Mouse (Mus musculus) yolk sac, embryonic 10.5 days (tissue): ENCODE measurements at regions not wholly inside any gene's neighbourhood (a gene's known extent, or its start where the extent isn't known, plus 50 kb on each side); places are given as distances from the start of the nearest gene placed in this dataset.

ENCODE experiments used
- DNase-seq: peaks from one replicate; pipeline ENCODE4 v3.0.0-alpha.2; 2017; ENCODE audit warnings: low spot score

DNA sequence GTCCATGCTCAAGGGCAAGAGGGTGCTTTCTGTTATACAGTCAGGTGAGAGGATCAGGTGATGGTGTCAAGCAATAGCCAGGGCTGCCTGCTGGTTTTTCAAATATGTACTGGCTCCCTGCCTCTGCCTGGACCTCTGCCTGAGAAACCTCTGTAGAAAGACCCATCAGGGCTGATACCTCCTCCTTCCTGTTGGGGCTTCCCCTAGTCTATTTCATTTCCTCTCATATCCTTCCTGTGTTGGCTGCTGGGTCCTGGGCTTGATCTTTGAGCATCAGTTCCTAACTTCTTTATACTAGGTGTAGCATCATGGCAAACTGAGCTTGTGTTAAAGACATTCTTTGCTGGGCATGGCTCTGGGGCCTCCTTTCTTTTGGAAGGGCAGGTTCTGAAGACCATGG is 89.5 kb downstream of the Tmem38b start:
- no peak for DNase-seq

DNA sequence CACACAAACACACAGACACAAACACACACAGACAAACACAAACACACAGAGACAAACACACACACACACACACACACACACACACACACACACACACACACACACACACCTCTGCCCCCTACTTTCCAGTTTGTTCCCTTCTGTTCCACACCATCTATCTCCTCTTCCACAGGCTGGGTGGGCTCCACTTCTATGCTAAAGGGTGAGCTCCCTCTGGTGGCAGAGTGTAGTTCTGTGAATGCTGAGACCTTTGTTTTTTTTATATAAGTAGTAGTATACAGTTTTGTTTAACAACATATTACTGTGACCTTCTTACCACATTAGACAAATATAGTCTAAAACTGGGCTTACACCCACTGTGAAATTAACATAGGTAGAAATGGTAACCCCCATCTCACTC is 93.3 kb downstream of the Tmem38b start:
- DNase-seq, result peak; percentile 25

DNA sequence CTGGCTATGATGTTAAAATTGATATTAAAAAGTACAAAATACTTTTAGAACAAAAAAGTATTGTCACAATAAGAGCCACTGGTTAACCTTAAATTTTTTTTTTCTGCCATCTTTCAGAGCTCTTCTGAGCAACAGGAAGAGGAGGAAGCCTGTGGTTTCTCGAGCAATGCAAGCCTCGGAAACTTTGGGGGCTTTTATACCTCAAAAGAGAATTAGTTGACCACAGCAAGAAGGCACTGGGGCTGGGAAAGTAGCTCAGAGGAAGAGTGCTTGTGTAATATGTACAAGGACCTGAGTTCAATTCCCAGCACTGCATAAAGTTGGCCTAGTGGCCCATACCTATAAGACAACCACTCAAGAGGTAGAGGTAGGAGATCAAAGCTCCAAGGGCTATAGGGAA is 94.7 kb downstream of the Tmem38b start:
- no peak for DNase-seq

DNA sequence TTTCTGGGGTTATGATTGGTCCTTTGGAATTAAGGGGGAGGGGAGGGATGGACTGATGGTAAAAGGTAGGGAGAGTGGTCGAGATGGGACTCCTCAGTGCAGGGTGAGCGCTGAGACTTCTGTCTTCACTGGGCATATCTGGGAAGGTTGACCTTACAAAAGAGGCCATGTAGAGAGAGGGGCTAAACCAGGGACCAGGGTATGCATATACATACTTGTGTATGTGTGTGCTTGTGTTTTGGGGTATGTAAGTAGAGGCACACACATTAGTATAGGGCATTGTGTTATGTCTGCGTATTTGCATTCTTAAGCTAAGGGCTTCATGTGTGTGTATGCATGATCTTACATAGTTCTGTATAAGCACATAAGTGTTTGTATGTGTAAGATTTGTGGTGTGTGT is 105.2 kb downstream of the Tmem38b start:
- no peak for DNase-seq

DNA sequence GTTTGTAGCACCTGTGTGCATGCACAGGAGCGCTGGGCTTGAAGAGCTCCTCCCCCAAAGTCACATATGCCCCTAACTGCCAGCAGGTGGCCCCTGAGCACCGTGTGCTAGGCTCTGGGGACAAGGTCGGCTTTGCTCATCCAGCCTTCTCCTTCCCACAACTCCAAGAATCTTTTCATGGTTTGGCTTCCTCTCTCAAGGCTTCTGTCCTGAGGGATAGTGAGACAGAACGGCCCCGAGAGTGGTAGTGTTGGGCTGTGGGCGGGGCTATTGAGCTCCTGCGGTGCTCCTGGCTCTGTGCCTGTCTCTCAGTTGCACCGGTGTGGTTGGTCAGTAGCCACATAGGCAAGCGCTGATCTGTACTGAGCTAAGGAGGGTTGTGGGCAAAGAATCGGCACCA is 105.7 kb downstream of the Tmem38b start:
- peak; percentile 36 for DNase-seq

DNA sequence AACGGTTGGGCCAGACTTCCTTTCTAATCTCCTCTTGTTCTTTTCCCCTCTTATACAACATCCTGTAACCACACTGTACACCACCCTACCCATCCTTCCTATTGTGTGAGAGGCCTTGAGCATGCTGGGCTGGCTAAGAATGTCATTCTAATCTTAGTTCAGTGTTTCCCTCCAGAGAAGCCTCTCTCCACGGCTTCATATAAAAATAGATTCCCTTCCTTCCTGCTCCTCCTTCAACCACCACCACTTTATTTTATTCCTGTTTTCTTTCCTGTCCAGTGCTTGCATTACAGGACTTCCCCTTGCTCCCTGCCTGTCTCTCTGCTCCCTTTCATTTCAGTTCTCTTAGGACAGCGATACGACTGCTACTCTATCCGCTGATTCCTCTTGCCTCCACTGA is 109.5 kb downstream of the Tmem38b start:
- DNase-seq, result no peak

DNA sequence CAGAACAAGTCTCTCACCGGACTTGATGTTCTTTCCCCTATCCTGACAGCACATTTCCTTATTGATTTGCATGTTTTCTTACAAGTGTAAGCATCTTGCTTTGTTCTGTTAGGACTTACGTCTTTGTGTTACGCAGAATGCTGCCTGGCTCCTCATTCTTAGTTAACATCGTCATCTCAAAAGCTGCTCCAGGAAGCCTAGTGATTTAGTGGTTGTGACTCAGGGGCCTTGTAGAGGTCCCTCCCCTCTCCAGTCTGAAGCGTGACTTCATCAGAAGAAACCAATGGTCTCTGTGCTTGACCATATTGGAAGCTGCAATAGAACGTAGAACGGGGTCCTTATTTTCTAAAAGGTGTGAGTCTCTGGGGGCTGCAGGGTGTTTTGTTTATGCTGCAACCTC is 122.9 kb downstream of the Tmem38b start:
- no peak for DNase-seq

DNA sequence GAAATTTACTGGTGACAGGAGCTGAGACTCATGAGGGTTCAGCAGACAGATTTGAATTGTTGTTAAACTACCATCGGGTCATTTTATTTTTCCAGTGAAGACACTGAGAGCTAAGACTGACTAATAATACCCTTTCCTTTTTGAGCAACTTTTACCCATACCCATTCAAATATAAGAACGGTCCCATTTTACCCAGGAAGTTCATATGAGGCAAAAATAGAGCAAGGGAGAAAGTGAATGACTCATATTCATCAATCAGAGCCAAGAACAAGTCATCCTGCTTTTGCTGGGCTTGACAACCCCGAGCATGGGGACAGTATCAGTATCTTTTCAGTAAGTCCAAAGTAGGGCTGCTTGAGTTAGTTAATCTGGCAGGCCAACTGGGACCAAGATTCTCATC is 123.3 kb downstream of the Tmem38b start:
- no peak for DNase-seq

DNA sequence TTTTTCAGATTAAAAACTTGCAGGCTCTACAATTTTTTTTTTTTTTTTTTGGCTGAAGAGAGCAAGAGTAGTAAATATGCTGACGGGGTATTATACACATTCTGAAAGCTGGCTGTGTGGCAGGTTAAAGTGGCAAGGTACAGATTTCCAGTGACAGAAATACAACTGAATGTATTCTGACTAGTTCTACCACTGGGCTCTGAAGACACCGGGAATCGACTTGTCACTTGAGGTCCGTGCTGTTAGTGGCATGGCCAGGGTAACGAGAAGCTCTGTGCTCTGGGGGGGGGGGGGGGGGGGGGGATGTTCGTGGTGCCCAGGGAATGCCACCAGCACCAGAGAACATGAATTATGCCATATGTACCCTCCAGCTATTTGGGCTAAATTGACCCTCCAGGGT is 124.7 kb downstream of the Tmem38b start:
- no peak for DNase-seq

DNA sequence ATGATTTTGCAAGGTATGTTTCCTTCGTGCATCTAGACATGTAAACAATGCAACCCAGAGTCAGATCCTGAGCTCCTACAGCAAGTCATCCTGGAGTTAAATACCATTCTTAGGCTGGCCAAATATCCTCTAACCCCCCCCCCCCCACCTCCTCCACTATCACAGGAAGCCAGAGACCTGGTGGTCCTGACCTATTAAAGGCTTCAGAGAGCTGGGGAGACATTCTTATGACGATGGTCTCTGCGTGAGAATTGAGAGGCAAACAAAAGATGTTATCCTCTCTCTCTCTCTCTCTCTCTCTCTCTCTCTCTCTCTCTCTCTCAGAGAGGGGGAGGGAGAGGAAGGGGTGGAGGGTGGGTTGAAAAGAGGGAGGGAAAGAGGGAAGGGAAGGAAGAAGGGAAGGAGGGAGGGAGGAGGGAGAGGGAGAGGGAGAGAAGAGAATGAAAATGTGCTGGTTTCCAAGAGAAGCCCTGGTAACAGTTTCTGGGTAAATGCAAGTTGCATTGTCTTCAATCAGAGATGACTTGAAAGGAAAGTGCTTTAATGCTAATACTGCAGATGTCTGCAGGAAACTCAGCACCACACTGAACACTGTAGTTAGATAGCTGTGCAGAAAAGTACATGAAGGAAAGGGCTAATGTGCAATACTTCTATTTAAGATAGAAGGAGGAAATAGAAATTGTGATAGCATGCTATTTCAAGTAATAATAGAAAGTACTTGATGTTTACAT is 125.3 kb downstream of the Tmem38b start:
- DNase-seq, result no peak

DNA sequence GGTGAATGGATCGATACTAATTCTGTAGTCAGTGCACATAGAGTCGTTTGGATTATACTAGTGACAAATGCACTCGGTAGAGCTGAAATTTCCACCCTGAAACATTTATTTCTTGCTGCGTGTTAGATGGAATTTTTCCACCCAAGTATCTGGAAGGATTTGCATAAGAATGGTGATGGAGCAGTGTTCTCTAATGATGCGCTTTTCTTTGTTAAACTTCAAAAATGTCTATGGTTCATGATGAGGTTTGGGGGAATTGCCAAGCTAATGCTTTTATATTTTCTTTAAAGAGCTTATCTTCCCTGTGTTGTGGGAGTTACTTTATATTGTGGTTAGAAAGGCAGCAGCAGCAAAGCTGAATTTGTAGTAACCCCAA is 125.9 kb downstream of the Tmem38b start:
- no peak for DNase-seq

DNA sequence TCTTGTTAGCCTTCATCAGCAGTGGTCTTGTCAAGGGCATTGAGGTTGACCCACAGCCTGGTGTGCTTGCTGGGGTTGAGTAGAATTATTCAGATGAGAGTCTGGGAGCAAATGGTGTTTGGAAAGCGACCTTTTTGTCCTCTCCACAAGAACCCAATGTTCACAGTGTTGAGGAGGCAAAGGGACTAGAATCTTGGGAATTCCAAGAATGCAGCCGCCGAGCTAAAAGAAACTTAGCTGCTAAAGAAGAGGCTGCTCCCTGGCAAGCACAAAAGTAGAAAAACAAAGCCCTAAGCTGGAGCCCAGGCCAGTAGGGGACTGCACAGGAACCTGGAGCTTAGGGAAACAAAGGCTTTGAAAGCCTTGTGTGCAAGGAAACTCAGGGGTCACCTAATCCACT is 126.4 kb downstream of the Tmem38b start:
- DNase-seq, result peak; percentile 38

DNA sequence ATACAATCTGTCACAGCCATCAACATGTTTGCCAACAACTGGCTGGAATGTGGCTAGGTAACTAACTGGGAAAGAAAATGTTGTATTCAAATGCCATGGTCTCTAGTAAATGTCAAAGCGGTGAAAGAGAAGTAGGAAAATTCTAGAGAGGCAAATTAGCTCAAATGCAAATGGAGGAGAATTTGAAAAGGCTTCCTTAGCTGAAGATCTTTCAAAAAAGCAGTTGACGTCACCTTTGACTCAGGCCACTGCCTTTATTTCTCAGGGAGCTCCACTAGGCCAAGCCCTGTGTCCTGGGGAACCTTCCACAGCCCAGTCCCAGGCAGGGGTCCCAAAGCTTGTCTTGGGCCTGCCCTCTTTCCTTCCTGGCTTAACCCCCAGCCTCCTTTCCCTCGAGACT is 136.6 kb downstream of the Tmem38b start:
- no peak for DNase-seq

DNA sequence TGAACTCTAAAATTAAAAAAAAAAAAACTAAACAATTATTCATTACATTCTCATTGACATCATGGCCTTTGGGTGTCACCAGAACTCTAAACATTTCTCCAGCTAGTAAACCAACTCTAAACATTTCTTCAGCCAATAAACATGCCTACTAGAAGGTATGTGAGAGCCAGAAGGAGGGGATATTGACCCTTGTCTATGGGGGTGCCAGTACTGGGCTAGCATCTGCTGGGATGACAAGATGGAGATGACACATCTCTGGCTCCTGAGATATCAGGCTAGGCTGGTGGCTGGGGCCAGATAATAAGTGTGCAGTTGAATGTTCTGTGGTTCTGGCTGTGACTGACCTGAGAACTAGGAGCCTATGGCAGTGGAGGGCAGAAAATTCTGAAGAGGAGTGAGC is 144.6 kb downstream of the Tmem38b start:
- DNase-seq, result no peak

DNA sequence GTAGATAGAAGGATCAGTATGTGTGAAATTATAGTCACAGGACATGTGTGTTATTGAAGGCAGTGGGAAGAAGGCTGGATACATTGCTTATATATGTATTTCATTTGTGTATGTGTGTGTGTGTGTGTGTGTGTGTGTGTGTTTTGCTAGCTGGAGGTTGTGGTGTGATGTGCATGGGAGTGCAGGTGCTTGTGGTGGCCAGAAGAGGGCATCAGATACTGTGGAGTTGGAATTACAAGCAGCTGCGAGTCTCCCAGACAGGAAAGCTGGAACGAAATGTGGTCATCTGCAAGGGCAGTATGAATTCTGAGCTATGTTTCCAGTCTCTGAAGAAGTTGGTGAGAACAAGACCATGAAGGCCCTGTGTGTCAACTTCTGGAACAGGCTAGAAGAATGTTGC is 145.1 kb downstream of the Tmem38b start:
- DNase-seq, result no peak

DNA sequence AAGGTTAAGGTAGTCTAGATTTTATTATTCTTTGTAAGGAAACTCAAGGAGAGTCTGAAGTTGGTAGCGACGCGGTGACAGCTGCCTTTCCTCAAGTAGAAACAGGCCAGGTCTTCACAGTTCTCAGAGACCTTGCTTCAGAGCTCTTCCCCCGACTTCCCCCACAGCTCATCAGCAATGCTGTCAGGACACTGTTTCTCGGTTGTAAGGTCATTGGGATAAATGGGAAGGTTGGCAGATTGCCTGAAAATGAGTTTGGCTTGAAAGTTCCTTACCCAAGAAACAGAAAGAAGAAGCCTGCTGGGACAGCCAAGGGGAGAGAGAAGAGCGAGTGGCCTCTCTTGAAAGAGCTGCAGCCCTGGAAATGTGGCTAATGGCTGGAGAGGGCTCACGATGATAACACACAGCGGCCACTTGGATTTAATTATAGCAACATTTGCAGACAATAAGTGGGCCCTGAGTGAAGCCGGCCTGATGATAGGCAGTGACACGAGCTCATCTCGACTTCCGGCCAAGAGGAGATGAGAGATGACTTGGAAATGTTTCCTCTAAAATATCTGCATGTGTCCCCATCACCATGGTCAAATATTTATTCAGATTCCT is 150.3 kb downstream of the Tmem38b start:
- no peak for DNase-seq

DNA sequence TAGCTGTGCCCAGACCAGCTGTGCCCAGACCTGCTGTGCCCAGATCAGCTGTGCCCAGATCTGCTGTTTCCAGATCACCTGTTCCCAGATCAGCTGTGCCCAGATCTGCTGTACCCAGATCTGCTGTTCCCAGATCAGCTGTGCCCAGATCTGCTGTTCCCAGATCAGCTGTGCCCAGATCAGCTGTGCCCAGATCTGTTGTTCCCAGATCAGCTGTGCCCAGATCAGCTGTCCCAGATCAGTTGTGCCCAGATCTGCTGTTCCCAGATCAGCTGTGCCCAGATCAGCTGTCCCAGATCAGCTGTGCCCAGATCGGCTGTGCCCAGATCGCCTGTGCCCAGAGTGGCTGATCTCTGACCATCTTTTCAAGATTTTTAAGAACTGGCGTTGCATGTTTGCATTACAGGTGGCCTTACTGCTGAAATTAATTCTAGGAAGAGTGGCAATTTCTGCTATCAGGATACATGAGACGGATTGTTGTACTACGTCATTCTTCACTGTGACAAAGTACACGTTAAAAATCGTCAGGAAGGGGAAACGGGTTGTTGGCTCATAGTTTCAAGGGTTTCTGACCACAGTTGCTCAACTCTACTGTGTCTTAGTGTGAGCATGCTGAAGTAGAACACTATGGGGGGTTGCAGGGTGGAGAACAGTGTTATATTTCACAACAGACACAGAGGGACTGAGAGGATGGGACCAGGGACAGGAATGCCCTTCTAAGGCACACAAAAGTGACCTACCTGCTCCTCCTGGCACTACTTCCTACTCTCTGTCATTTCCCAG is 160.9 kb downstream of the Tmem38b start:
- no peak for DNase-seq

DNA sequence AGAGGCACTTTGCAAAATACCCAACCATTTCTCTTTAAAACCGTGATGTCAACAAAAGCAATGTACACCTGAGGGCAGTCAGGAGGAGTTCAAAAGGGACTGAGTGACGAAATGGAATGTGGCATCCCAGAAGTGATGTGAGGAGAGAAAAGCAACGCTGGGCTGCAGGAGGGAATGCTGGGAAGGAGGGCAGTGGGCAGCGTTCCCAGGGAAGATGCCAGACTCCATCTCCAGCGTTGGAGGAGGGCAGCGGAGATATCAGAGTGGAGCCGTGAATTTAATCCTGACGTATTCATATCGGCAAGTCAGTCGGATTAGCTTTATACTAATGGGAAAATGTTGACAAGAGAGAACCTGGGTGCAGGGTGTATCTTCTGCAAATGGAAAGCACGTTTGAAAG is 161.7 kb downstream of the Tmem38b start:
- DNase-seq, result no peak

DNA sequence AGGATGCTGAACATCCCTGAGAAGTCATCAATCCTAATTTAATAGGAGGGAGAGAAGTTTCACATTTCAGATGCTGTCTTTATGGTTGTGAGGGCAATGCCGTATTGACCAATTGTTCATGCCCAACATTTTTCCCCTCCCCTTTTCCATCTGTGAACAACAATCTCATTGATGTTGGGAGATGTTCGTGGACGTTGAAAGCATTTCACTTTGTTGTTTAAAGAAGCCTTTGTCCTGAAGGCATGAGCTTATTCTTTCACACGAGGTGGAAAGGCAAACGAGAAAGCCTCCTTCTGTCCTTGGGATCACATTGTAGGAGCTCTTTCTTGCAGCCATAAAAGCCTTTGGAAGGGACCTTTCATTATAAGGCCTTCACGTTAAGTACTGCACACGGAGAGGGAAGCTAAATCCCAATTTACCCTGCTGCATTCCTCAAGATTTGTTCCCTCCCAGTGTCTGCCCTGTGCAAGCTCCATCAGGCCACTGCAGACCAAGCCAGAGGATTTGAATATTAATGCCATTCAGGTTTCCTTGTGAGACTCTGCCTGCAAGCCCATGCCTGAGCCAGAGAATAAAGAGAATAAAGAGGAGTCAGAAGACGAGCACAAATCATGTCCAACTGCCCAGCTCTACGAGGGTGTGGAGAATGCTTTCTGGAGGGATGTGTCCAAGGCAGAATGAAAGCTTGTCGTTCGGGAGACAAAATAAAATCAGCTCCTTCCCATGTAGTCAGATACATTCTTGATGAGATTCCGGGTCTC is 195.4 kb downstream of the Tmem38b start:
- DNase-seq, result no peak

DNA sequence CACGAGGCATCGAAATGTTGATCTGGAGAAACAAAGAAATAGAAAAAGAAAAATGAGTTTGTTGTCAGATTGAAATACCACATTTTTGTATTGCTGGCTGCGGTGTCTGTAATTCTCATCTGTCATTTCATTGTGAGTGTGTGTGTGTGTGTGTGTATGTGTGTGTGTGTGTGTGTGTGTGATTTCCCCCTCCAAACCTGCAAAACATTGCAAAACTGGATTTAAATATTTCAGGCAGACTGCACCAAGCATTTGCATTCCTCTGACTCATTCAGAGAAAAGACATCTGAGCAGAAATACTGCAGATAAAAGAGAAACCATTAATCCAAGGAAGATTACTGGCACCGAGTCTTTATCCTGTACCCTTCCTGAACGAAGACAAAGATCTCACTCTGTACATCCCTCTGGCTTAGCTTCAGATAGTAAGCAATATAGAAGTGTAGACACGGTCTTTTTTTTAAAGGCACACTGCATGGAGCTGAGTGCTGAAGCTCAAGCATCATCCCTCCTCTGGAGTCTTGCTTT is 196.1 kb downstream of the Tmem38b start:
- no peak for DNase-seq

DNA sequence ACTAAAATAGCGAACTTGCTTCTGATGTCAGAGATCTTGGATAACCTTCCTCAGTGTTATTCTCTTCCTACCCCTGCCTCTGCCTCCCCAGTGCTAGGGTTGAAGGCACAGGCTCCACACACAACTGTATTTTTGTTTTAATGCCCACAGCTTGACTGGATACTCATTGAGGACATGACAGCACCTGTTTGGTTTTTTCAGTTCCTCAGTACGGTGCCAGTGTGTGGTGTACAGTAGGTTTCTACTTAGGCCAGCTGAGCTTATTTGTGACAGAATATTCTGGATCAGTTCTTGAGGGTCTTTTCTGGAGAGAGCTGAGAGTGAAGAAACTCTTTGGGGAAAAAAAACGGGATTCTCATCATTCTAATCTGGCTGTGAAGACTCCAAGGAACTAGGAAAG is 201.1 kb downstream of the Tmem38b start:
- no peak for DNase-seq

DNA sequence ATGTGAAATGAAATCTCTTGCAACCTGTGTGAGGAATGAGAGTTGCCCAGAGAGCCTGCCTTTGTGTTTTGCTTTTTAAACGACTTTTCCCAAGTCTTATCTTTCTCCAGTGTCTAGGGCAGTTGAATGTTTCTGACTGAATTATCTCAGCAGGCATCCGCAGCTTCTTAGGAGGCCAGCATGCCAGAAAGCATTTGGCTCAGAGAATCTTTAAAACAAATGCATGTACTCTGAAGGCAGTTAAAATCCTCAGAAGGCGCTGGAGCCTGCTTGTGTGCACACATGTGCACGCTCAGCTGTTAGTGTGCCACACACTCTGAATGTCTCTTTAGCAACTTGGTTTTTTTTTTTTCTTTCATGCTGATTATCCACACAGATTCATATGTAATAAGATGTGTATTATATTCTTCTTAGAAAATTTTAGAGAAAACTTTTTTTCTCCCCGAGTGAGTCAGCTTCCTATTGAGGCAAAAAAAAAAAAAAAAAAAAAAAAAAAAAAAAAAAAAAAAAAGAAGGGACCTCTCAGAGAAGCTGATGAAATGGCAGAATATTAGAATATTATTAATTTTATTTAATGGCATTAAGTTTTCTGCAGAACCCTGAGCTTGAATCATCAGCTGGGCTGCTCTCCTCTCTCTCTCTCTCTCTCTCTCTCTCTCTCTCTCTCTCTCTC is 201.9 kb downstream of the Tmem38b start:
- peak; percentile 7 for DNase-seq
